Mouse (Mus musculus) liver, adult 2 months (tissue): Measurements from ENCODE around the gene Mrgprh.

Source experiments
- CTCF ChIP-seq: fragments of 200-500 bp; IDR thresholded peaks from 2 replicates; pipeline ENCODE4 v1.5.1; 2011; ENCODE audit warnings: low read depth, low read length, control low read depth
- POLR2A ChIP-seq: fragments of 200-500 bp; IDR thresholded peaks from 2 replicates; pipeline ENCODE4 v1.6.1; 2011; ENCODE audit warnings: low read length, control low read depth; ENCODE audit not compliant: insufficient read depth; ENCODE audit errors: extremely low read depth

GRCm38 (mm10) chr17:12925703-12926180 is 49.9 kb downstream of the Mrgprh start:
- TF ChIP-seq POLR2A (no peak), CTCF (no peak)
